Mouse (Mus musculus) stomach, embryonic 14.5 days (tissue): Measurements from ENCODE around the gene Ogfod2. TPM values are rescaled to one million over a fixed set of nuclear protein-coding genes. Genes with fewer than 3 reads are reported as not detected.

Experiments used
- ATAC-seq: fragments of 200-750 bp; cut with Nextera tagmentation; 2 replicates; pipeline ENCODE4 v1.8.0; 2017; ENCODE audit warnings: low read depth, moderate TSS enrichment; ENCODE audit not compliant: insufficient number of reproducible peaks, insufficient read depth, low FRiP score
- H3K27ac ChIP-seq: fragments of 300-500 bp; sonication (generic); 2 replicates; pipeline ENCODE4 v1.5.1; 2014; ENCODE audit warnings: mild to moderate bottlenecking, low read length, moderate library complexity, mixed read lengths
- H3K27me3 ChIP-seq: fragments of 300-500 bp; sonication (generic); 2 replicates; pipeline ENCODE4 v1.6.1; 2014; ENCODE audit warnings: low read length, control low read depth, mixed read lengths; ENCODE audit not compliant: control insufficient read depth, insufficient read depth
- H3K36me3 ChIP-seq: fragments of 300-500 bp; sonication (generic); 2 replicates; pipeline ENCODE4 v1.6.1; 2014; ENCODE audit warnings: mild to moderate bottlenecking, control low read depth, low read length, moderate library complexity, mixed read lengths; ENCODE audit not compliant: control insufficient read depth, insufficient read depth
- H3K4me1 ChIP-seq: fragments of 300-500 bp; sonication (generic); 2 replicates; pipeline ENCODE4 v1.6.1; 2014; ENCODE audit warnings: low read length, control low read depth, mixed read lengths; ENCODE audit not compliant: control insufficient read depth, insufficient read depth
- H3K4me2 ChIP-seq: fragments of 300-500 bp; sonication (generic); replicated peaks from 2 replicates; pipeline ENCODE4 v1.6.1; 2014; ENCODE audit warnings: low read depth, low read length, control low read depth
- H3K4me3 ChIP-seq: fragments of 300-500 bp; sonication (generic); 2 replicates; pipeline ENCODE4 v1.5.1; 2014; ENCODE audit warnings: low read depth, low read length, control low read depth
- H3K9ac ChIP-seq: fragments of 300-500 bp; sonication (generic); replicated peaks from 2 replicates; pipeline ENCODE4 v1.6.1; 2014; ENCODE audit warnings: low read depth, mild to moderate bottlenecking, control low read depth, low read length, moderate library complexity, mixed read lengths
- H3K9me3 ChIP-seq: fragments of 300-500 bp; sonication (generic); 2 replicates; pipeline ENCODE4 v1.6.1; 2016; ENCODE audit warnings: low read depth, low read length, control low read depth; ENCODE audit not compliant: control insufficient read depth
- WGBS: fragments of 180-500 bp; shearing (Covaris S2); extraction: QIAGEN DNeasy Blood & Tissue Kit; methylation state at CpG from one replicate; pipeline ENCODE4 v1.1.7; 2014; 5-methylcytosine and 5-hydroxymethylcytosine counted together
- polyA plus RNA-seq: library from polyadenylated mRNA; unstranded; fragments of >200 nt; fragmentation: Nextera tagmentation; extraction: Ambion mirVana; gene quantifications from 2 replicates; pipeline ENCODE4 v1.2.1, GENCODE M21; 2014

Gene Ogfod2
- polyA plus RNA-seq, 1 experiment from 2014 or later: 14.5 TPM

- Histone ChIP-seq H3K9me3 (no peaks in the 10 kb centered on the region), H3K4me3 (peak overlapping the region; percentile 87), H3K9ac (peak overlapping the region; percentile 91), H3K36me3 (peaks cover 31% of the 10 kb centered on the region), H3K4me1 (peaks cover 20% of the 10 kb centered on the region), H3K27ac (peak overlapping the region; percentile 80), H3K27me3 (no peaks in the 10 kb centered on the region), H3K4me2 (peak overlapping the region; percentile 99)
- 21% methylated on average over 7 of the region's 7 CpGs for WGBS
- no peak for ATAC-seq
Measured at GRCm38 (mm10) chr5:124115531-124115930, 3.4 kb downstream of the Ogfod2 start.

DNA sequence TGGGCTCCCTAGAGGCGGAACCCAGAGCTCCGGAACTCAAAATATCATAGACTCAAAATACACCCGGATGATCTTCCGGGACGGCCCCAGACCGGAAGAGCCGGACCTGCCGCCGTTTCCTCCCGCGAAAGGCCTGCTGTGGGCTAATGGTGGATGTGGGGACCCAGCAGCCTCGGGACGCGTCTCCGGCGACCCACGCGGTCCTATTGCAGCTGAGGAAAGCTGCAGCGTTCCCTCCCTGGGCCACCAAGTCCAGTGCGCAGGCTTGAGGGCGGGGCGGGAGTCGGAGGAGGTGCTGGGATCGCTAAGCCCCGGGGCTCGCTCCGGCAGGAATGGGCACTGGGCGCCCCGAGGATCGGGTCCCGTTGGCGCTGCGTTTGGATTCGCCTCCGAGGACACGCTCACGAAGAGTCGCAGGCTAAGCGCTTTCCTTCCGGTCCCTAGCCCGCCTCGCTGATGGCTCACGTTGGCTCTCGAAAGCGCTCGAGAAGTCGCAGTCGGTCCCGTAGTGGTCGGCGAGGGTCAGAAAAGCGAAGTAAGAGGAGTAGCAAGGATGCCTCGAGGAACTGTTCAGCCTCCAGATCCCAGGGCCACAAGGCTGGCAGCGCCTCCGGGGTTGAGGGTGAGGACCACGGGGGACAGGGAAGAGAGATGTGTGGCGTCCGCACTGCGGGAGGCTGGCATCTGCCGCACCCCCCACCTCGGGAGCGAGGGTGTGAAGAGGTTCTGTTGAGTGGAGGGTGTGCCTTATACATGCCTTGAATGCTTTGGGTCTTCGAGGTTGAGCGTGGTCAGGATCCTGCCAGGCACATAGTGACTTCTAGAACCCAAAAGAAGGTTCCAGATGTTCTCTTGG, 4.1 kb downstream of the Ogfod2 start, which contains the start of gene Arl6ip4:
Gene Arl6ip4, plus strand, starts transcription at position 100 of the 856 bp plus-strand sequence.
- Histone ChIP-seq H3K4me2 (peak within 1 kb of the TSS; percentile 99), H3K27ac (peak within 1 kb of the TSS; percentile 80), H3K4me1 (peaks cover 20% of the 10 kb centered on the region), H3K9me3 (no peaks in the 10 kb centered on the region), H3K27me3 (no peaks in the 10 kb centered on the region), H3K36me3 (peaks cover 38% of the 10 kb centered on the region), H3K4me3 (peak within 1 kb of the TSS; percentile 87), H3K9ac (peak within 1 kb of the TSS; percentile 91)
- ATAC-seq: no peak
- 1% methylated on average over 64 of the region's 64 CpGs for WGBS

- WGBS: 79% methylated on average over 5 of the region's 5 CpGs
- no peak overlapping the region for H3K9ac ChIP-seq
Measured at GRCm38 (mm10) chr5:124119204-124119603, 7.1 kb downstream of the Ogfod2 start.

GRCm38 (mm10) chr5:124122357-124122756, 10.3 kb downstream of the Ogfod2 start:
- H3K9me3 ChIP-seq: no peaks in the 10 kb centered on the region
- no peak overlapping the region for H3K27ac ChIP-seq
- no peaks in the 10 kb centered on the region for H3K27me3 ChIP-seq
- 0 out of 2 replicates have a peak, but pooled peaks cover 2% of the 10 kb centered on the region for H3K4me1 ChIP-seq
- no peak overlapping the region for H3K4me2 ChIP-seq
- WGBS: 90% methylated on average over 18 of the region's 18 CpGs
- H3K4me3 ChIP-seq: no peak overlapping the region
- no peak overlapping the region for H3K9ac ChIP-seq
- ATAC-seq: no peak
- H3K36me3 ChIP-seq: peaks cover 44% of the 10 kb centered on the region

More at GRCm38 (mm10) chr5:124119204-124119603, 7.1 kb downstream of the Ogfod2 start:
- Histone ChIP-seq H3K27ac (no peak overlapping the region), H3K27me3 (no peaks in the 10 kb centered on the region), H3K9me3 (no peaks in the 10 kb centered on the region), H3K4me2 (no peak overlapping the region), H3K36me3 (peaks cover 42% of the 10 kb centered on the region), H3K4me3 (no peak overlapping the region), H3K4me1 (peaks cover 12% of the 10 kb centered on the region)
- no peak for ATAC-seq

GRCm38 (mm10) chr5:124125093-124125492, 13.0 kb downstream of the Ogfod2 start:
- no peaks in the 10 kb centered on the region for H3K4me1 ChIP-seq
- 89% methylated on average over 11 of the region's 11 CpGs for WGBS
- H3K27me3 ChIP-seq: no peaks in the 10 kb centered on the region
- no peaks in the 10 kb centered on the region for H3K9me3 ChIP-seq
- H3K4me2 ChIP-seq: no peak overlapping the region
- H3K4me3 ChIP-seq: no peak overlapping the region
- ATAC-seq: no peak
- H3K9ac ChIP-seq: no peak overlapping the region
- no peak overlapping the region for H3K27ac ChIP-seq
- peaks cover 18% of the 10 kb centered on the region for H3K36me3 ChIP-seq

- Histone ChIP-seq H3K4me2 (no peak overlapping the region), H3K9me3 (no peaks in the 10 kb centered on the region), H3K27me3 (no peaks in the 10 kb centered on the region), H3K27ac (no peak overlapping the region), H3K9ac (no peak overlapping the region), H3K4me1 (no peaks in the 10 kb centered on the region), H3K36me3 (peaks cover 3% of the 10 kb centered on the region; the same call in 1 of the 2 replicates), H3K4me3 (no peak overlapping the region)
- 89% methylated on average over 5 of the region's 5 CpGs for WGBS
- no peak for ATAC-seq
Measured at GRCm38 (mm10) chr5:124134261-124134660, 22.2 kb downstream of the Ogfod2 start.

GRCm38 (mm10) chr5:124138066-124138465, 26.0 kb downstream of the Ogfod2 start:
- peaks cover 10% of the 10 kb centered on the region; the same call in 1 of the 2 replicates for H3K36me3 ChIP-seq
- H3K9me3 ChIP-seq: no peaks in the 10 kb centered on the region
- no peak overlapping the region for H3K4me2 ChIP-seq
- ATAC-seq: no peak
- no peak overlapping the region for H3K4me3 ChIP-seq
- no peak overlapping the region for H3K9ac ChIP-seq
- WGBS: 70% methylated on average over 7 of the region's 7 CpGs
- no peak overlapping the region for H3K27ac ChIP-seq
- H3K27me3 ChIP-seq: no peaks in the 10 kb centered on the region
- H3K4me1 ChIP-seq: no peaks in the 10 kb centered on the region

DNA sequence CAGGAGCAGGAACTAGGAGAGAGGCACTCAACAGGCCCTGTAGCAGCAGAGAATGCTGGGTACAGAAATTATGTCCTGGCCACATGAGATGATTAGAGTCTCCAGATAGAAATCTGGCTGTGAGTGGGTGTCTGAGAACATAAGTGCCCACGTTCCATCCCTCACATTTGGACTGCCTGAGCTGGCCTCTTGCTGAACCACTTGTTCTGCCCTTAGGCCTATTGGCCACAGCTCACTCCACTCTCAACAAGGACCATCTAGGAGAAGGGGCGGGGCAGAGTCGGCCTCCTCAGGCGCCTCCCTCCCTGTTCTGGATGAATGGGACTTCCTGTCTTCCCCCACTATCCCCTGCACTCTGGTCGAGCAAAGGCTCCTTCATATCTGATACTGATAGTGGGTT, 36.9 kb downstream of the Ogfod2 start:
- no peak for ATAC-seq
- H3K36me3 ChIP-seq: no peaks in the 10 kb centered on the region
- no peak overlapping the region for H3K4me2 ChIP-seq

More for the DNA sequence above, 36.9 kb downstream of the Ogfod2 start:
- Histone ChIP-seq H3K27ac (no peak overlapping the region), H3K4me3 (no peak overlapping the region), H3K27me3 (no peaks in the 10 kb centered on the region), H3K4me1 (no peaks in the 10 kb centered on the region), H3K9ac (no peak overlapping the region), H3K9me3 (no peaks in the 10 kb centered on the region)
- WGBS: 62% methylated on average over 5 of the region's 5 CpGs
